Mouse (Mus musculus): ENCODE data around the gene Tsc1. TPM values are rescaled to one million over a fixed set of nuclear protein-coding genes. Genes with fewer than 3 reads are reported as not detected.

Gene Tsc1
- polyA plus RNA-seq, 1 experiment from 2014 or later: 15.1 TPM

DNA sequence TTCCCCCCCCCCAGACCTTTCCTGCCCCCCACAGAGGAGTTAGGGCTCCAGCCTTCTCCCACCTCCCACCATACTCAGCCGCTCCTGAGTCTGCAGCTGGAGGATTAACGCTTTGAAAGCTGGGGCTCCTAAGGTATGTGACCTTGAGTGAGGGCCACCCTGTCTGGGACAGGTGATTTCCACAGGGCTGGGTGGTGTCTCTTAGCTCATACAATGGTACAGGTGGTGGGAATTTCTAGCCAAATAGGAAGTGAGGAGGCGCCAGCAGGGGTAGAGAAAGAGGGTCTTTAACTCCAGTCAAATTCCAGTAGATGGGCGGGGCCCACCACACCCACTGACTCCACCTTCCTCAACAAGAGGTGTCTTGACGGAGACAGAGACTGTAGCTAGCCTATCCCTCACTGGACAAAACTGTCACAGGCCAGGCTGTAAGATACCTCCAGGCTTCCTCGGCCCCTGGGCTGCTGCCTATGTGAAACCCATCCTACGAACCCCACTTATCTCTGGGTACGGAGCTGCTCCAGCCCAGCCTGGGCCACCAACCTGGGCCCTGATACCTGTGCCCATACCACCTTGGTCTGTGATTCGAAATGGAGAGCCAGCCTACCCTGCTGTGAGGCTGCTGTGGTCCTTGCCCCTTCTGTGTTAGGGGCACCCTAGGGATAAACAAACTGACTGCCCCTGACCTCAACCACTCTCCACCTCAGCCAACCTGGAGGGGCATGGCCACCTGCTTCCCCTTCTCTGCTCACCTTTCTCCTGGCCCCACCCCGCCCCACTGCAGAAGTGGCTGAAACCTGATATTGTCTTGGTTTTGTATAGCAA is 33.5 kb upstream of the Tsc1 start:
- WGBS (ENCODE audit: missing documents): 83% methylated on average over 10 of the region's 10 CpGs
- H3K27ac ChIP-seq: no peak overlapping the region

DNA sequence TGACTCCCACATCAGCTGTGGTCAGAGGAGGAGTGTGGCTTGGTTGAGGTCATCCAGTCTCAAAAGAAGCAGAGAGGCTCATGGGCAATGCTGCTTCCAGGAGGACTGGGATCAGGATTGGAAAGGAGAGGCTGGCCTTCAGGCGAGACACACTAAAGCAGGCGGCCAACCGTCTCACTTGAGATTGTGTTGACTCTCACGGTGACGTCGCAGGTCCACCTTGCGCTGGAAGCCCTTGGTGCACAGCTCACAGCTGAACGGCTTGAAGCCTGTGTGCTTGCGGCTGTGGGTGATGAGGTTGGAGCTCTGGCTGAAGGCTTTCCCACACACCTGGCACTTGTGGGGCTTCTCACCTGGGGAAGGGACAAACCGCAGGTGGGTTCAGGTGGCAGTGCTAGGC is 31.2 kb upstream of the Tsc1 start:
- WGBS (ENCODE audit: missing documents): 92% methylated on average over 10 of the region's 10 CpGs
- Histone ChIP-seq H3K4me3 (ENCODE audit: inconsistent target) (no peak overlapping the region), H3K27ac (no peak overlapping the region), H3K36me3 (ENCODE audit: inconsistent target) (no peaks in the 10 kb centered on the region), H3K79me2 (ENCODE audit: inconsistent target) (no peaks in the 10 kb centered on the region)

More for the DNA sequence above, 33.5 kb upstream of the Tsc1 start:
- Histone ChIP-seq H3K4me3 (ENCODE audit: inconsistent target) (no peak overlapping the region), H3K36me3 (ENCODE audit: inconsistent target) (no peaks in the 10 kb centered on the region), H3K79me2 (ENCODE audit: inconsistent target) (no peaks in the 10 kb centered on the region)

DNA sequence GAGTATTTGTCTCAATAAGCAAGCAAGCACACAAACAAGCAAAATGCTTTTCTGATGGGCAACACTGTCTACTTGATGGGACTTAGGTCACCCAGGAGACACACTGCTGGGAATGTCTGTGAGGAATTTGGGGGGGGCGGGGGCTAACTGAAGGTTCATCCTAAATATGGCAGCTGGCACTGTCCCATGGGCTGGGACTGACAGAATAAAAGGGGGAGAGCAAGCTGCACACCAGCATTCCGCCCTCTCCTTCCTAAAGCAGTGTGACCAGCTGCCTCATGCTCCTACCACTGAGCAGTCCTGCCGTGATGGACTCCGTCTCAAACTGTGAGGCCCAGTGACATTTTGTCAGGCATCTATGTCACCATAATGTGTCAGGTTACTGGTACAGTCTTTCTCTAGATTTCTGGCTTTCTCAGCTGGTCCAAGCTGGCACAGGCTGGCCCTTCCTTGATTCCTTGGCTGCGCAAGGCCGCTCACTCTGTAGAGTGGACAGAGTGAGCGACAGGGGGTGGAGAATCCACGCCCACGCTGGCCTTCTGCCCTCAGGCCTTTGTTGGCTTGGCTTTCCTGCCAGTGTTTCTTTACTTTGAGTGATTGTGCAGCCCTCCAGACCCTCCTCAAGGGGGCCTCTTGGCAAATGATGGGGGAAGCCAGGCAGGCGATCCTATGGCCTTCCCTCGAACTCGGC is 30.2 kb upstream of the Tsc1 start:
- H3K36me3 ChIP-seq (ENCODE audit: inconsistent target): no peaks in the 10 kb centered on the region
- no peak overlapping the region for H3K27ac ChIP-seq
- no peak overlapping the region for H3K4me3 ChIP-seq (ENCODE audit: inconsistent target)
- H3K79me2 ChIP-seq (ENCODE audit: inconsistent target): no peaks in the 10 kb centered on the region
- 97% methylated on average over 12 of the region's 12 CpGs for WGBS (ENCODE audit: missing documents)

DNA sequence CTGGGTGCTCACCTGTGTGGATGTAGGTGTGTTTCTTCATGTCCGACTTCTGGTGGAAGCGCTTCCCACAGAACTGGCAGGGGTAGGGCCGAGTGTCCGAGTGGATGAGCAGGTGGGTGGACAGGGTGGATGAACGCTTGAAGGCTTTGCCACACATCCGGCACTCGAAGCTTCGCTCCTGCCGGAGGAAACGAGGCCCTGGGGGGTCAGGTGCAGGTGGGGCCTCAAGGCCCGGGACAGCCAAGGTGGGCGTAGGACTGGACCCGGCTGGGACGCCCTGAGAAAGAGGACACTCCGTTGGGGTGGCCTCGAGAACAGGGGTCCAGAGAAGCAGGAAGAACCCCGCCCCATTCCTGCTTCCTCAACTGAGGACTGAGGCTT is 29.6 kb upstream of the Tsc1 start:
- no peaks in the 10 kb centered on the region for H3K36me3 ChIP-seq (ENCODE audit: inconsistent target)
- no peaks in the 10 kb centered on the region for H3K79me2 ChIP-seq (ENCODE audit: inconsistent target)

DNA sequence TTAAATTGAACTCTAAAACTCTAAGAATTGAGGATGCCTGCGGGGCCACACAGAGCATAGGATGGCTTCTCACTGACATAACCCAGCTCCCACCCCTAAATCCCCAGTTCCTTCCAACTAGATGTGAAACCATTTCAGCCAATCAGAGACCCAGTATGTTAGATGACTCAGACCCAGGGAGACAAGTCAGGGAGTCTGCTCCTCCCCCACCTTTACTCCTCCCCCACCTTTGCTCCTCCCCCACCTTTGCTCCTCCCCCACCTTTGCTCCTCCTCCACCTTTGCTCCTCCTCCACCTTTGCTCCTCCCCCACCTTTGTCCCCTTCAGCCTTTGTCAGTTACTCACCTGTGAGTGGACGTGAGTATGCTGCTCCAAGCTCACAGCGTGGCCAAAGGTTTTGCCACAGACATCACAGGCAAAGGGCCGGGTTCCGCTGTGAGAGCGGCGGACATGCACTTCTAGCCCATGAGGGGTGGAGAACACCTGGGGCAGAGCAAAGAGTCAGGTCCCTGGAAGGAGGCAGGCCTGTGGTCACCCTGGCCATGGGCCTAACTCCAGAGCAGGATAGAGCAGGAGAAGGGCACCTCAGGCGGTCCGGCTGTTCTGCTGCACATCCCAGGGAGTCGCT is 28.5 kb upstream of the Tsc1 start:
- H3K36me3 ChIP-seq (ENCODE audit: inconsistent target): no peaks in the 10 kb centered on the region
- no peaks in the 10 kb centered on the region for H3K79me2 ChIP-seq (ENCODE audit: inconsistent target)
- H3K4me3 ChIP-seq (ENCODE audit: inconsistent target): no peak overlapping the region
- no peak overlapping the region for H3K27ac ChIP-seq
- 97% methylated on average over 10 of the region's 10 CpGs for WGBS (ENCODE audit: missing documents)

More for the DNA sequence above, 29.6 kb upstream of the Tsc1 start:
- 84% methylated on average over 17 of the region's 17 CpGs for WGBS (ENCODE audit: missing documents)
- Histone ChIP-seq H3K4me3 (ENCODE audit: inconsistent target) (no peak overlapping the region), H3K27ac (no peak overlapping the region)

DNA sequence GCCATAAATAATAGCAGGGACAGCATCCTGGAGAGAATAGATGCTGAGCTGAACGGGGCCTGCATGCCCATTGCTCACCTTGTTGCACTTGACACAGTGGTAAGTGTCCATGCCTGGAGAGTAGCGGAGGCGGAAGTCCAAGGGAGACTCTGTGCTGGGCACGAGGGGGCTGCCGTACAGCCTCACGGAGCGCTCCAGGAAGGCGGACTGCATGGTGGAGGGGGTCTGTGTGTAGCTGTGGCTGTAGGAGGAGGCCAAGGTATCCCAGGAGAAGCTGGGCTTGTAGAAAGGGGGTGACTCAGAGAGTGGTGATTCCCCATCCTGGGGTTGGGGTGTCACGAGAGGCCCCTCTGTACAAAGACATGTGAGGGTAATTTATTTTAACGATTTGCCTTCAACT is 27.4 kb upstream of the Tsc1 start:
- H3K36me3 ChIP-seq (ENCODE audit: inconsistent target): no peaks in the 10 kb centered on the region
- H3K79me2 ChIP-seq (ENCODE audit: inconsistent target): no peaks in the 10 kb centered on the region
- H3K4me3 ChIP-seq (ENCODE audit: inconsistent target): no peak overlapping the region
- WGBS (ENCODE audit: missing documents): 100% methylated on average over 10 of the region's 10 CpGs
- H3K27ac ChIP-seq: no peak overlapping the region

DNA sequence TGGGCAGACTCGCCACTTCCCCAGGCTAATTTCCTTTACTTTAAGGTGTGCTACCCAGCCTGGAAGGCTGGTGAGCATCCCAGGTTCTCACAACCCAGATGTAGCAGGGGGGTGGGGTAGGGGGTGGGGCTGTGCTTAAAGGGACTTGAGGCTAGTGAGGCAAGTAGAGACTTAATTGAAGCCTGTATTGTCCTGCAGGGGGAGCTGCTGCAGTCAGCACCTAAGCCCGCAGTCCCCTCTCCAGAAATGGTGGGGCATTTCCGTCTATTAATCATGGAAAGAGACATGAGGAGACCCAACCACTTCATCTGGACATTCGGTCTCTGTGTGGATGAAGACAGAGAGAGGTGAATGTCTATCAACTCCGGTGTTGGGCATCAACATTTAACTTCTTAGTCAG is 24.7 kb upstream of the Tsc1 start:
- H3K36me3 ChIP-seq (ENCODE audit: inconsistent target): no peaks in the 10 kb centered on the region
- no peaks in the 10 kb centered on the region for H3K79me2 ChIP-seq (ENCODE audit: inconsistent target)
- no peak overlapping the region for H3K27ac ChIP-seq
- no peak overlapping the region for H3K4me3 ChIP-seq (ENCODE audit: inconsistent target)
- WGBS (ENCODE audit: missing documents): 80% methylated on average over 5 of the region's 5 CpGs

DNA sequence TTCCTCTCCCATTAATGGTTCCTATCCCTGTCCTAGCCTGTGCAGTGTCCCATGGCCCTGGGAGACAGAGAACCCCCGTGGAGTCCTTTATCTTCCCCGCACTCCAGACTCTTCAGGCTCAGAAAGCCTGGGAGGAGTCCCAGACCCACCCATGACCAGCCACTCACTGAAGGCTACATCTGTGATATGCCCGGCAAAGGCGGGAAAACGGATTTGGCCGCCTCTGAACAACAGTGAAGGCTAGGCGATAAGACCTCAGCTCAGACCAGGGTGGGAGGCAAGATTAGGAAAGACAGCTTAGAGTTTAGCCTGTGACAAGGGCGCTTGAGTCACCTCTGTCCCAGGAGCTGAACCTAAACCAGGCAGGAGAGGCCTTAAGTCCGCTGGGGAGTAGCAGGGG is 24.2 kb upstream of the Tsc1 start:
- Histone ChIP-seq H3K27ac (no peak overlapping the region), H3K36me3 (ENCODE audit: inconsistent target) (no peaks in the 10 kb centered on the region), H3K79me2 (ENCODE audit: inconsistent target) (no peaks in the 10 kb centered on the region), H3K4me3 (ENCODE audit: inconsistent target) (no peak overlapping the region)
- 96% methylated on average over 9 of the region's 9 CpGs for WGBS (ENCODE audit: missing documents)

DNA sequence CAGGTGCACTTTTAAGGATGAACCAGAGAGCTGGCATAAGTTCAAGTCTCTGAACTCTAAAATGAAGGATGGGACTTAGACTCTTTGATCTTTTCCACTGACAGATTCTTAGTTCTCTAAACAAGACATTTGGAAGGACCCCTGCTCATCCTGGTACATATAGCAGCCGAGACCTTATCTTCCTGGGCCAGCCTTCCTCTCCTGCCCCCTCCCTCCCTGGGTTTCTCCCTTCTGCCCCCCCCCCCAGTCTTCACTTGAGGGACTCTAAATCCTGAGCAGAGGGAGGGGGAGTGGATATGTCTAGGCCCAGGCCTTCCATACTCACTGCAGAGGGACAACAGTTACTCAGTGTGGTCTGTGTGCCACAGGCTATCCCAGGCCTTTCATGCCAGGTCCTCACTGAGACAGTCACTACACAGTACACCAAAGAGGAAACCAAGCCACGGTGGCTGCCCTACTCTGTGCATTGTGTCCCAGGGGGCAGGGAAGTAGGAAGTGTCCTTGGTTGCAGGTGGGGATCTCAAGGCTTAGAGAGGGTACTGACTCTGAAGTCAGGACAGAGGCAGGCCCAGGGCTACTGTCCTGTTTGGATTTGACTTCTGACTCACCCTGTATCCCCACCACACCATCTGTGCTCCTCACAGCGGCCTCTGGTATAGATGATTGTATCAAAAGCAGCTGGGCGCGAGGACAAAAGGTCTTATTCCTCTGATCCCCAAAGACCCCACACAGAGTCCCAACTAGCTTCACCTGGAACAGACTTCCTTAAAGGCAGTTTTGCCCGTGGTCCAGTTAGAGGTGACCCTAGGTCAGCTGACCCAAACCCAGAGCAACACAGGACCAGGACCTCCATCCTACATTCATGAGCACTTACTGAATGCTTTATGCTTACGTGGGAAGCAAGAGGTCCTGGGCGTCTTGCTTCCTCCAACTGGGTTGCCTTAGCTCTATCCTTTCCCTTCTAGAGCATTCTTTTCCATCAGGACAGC is 23.2 kb upstream of the Tsc1 start:
- no peaks in the 10 kb centered on the region for H3K36me3 ChIP-seq (ENCODE audit: inconsistent target)
- WGBS (ENCODE audit: missing documents): 75% methylated on average over 8 of the region's 8 CpGs
- no peaks in the 10 kb centered on the region for H3K79me2 ChIP-seq (ENCODE audit: inconsistent target)
- no peak overlapping the region for H3K4me3 ChIP-seq (ENCODE audit: inconsistent target)
- H3K27ac ChIP-seq: no peak overlapping the region

DNA sequence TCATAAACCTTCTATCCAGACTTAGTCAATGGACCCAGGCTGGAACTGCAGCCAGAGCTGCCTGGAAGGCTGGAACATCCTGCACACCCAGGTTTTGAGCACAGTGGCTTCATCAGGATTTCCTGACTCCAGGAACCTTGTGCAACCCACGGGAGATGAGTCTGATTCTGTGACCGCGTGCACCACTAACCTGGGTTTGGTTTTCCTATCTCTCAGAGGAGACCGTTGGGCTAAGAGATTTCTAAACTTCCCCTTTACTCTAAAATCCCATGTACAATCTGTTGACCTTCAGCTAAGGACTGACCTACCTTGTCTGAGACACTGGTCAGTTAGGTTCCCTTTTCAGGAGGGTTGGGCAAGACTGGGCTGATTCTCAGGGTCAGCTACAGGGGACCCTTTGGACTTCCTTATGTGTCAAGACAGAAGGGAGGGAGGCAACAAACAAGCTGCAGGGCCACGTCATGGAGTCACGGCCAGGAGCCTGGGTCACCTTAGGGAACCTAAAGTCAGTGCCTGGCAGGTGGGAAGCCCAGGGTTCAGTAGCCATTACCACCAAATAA is 22.2 kb upstream of the Tsc1 start:
- no peak overlapping the region for H3K4me3 ChIP-seq (ENCODE audit: inconsistent target)
- no peaks in the 10 kb centered on the region for H3K36me3 ChIP-seq (ENCODE audit: inconsistent target)
- H3K79me2 ChIP-seq (ENCODE audit: inconsistent target): no peaks in the 10 kb centered on the region
- no peak overlapping the region for H3K27ac ChIP-seq
- WGBS (ENCODE audit: missing documents): 25% methylated on average over 6 of the region's 6 CpGs

DNA sequence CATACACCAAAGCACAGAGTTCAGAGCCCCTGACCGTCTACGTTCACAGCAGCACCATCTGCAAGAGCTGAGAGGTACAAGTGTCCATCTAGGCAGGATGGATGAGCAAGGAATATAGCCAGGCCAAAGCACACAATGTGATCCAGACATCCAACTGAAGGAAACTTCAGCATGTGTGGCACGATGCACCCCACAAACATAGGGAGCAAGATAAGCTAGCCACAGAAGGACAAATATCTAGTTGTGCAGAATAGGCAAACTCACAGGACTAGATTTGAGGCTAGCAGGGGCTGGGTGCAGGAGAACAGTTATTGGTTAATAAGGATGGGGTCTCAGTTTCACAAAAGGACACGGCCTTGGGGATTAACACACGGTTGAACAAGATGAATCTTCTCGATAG is 21.7 kb upstream of the Tsc1 start:
- 96% methylated on average over 6 of the region's 6 CpGs for WGBS (ENCODE audit: missing documents)
- H3K36me3 ChIP-seq (ENCODE audit: inconsistent target): no peaks in the 10 kb centered on the region
- no peak overlapping the region for H3K4me3 ChIP-seq (ENCODE audit: inconsistent target)
- no peak overlapping the region for H3K27ac ChIP-seq
- no peaks in the 10 kb centered on the region for H3K79me2 ChIP-seq (ENCODE audit: inconsistent target)

DNA sequence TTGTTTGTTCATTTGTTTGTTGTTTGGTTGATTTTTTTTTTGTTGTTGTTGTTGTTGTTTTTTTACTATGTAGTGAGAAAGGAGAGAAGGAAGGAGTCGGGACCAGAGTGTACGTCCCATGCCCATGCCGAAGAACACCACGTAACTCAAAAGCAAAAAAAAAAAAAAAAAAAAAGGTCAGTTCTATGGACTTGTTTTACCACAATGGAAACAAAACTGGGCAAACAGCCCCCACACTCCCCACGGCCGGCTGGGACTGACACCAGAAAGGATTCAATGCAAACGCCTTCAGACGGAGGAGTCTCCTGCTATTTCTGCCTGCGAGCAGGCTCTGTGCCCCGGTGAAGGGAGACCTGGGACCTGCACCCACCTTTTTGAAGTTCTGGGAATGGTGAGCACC is 20.5 kb upstream of the Tsc1 start:
- no peak overlapping the region for H3K27ac ChIP-seq
- 52% methylated on average over 6 of the region's 10 CpGs for WGBS (ENCODE audit: missing documents)
- no peak overlapping the region for H3K4me3 ChIP-seq (ENCODE audit: inconsistent target)
- H3K36me3 ChIP-seq (ENCODE audit: inconsistent target): no peaks in the 10 kb centered on the region
- H3K79me2 ChIP-seq (ENCODE audit: inconsistent target): no peaks in the 10 kb centered on the region

DNA sequence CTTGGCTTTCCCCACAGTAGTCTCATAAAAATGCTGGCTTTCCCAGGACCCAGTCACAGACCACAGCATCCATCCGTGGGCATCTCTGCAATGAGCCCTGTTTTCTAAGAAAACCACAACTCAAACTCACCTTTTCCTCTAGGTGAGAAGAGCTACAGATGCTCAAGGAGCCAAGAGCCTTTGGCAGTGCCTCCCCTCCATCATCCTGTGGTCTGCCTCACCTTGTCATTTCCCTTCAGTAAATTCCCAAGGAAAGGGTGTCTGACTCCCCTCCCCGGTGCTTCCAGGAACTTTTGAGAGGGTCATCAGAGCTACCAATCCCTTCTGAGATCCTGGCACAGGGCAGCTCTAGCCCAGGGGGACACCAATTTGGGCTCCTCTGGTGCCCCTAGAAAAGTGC is 19.9 kb upstream of the Tsc1 start:
- no peaks in the 10 kb centered on the region for H3K36me3 ChIP-seq (ENCODE audit: inconsistent target)
- 0% methylated on average over 2 of the region's 2 CpGs for WGBS (ENCODE audit: missing documents)
- H3K4me3 ChIP-seq (ENCODE audit: inconsistent target): no peak overlapping the region
- no peaks in the 10 kb centered on the region for H3K79me2 ChIP-seq (ENCODE audit: inconsistent target)
- no peak overlapping the region for H3K27ac ChIP-seq

DNA sequence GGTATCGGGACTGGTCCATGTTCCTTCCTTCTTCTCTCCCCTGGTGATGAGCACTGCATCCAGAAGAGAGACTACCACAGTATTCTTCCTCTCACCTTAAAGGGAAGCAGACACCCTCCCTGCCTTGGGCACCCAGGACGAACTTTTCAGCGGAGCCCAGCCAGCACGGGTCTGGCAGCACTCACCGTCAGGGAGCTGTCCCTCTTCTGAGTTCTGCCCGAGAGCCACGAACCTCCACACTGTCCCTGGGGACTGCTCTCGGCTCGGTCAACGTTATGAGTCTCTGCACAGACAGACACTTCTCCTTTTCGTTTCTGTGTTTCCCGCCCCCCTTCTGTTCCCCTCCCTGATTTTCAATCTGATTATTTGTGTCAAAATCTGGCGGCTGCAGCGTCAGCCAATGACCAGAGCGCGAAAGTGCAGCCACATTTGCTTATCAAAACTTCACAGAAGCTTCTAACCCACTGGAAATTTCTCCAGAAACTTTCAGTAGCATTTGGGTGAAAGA is 19.3 kb upstream of the Tsc1 start, which contains the start of gene Gfi1b:
Gfi1b (minus strand) TSS at position 319 of the 508 bp plus-strand sequence.
- no peaks in the 10 kb centered on the region for H3K36me3 ChIP-seq (ENCODE audit: inconsistent target)
- H3K4me3 ChIP-seq (ENCODE audit: inconsistent target): no peak within 1 kb of the TSS
- H3K79me2 ChIP-seq (ENCODE audit: inconsistent target): no peaks in the 10 kb centered on the region
- no peak within 1 kb of the TSS for H3K27ac ChIP-seq
- under 1% methylated on average over 16 of the region's 16 CpGs for WGBS (ENCODE audit: missing documents)
